Mouse (Mus musculus) liver, adult 2 months (tissue): ENCODE results near the gene Nup210.

ENCODE experiments used
- CTCF ChIP-seq: fragments of 200-500 bp; IDR thresholded peaks from 2 replicates; pipeline ENCODE4 v1.5.1; 2011; ENCODE audit warnings: low read depth, low read length, control low read depth
- POLR2A ChIP-seq: fragments of 200-500 bp; IDR thresholded peaks from 2 replicates; pipeline ENCODE4 v1.6.1; 2011; ENCODE audit warnings: low read length, control low read depth; ENCODE audit not compliant: insufficient read depth; ENCODE audit errors: extremely low read depth

DNA sequence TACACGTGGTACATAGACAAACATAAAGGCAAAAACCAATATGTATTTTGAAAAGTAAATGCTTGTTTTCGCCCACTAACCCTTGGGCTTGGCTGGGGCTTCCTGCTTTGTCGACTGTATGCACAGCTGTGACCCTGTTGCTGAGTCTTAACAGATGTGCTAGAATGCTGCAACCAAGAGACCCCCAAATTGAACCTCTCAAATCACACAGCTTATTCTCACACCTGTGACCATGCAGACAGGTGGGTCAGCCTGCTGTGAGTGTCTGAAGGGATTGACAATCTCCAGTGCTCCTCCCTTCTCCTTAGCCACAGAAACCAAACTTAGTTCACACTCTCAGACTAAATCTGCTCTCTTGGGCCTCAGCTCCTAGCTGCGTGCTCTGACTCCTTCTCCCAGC, 38.1 kb upstream of the Nup210 start:
- TF ChIP-seq CTCF, result no peak
- no peak for TF ChIP-seq POLR2A
